Mouse (Mus musculus): Measurements from ENCODE around the gene Cpeb1. TPM values are rescaled to one million over a fixed set of nuclear protein-coding genes. Genes with fewer than 3 reads are reported as not detected.

The Cpeb1 gene
- polyA plus RNA-seq (2012; rRNA removed; ENCODE audit: low replicate concordance) = 30.6 and 45.8 TPM in 2 replicates

GRCm38 (mm10) chr7:81455155-81455651 is at the start of gene Cpeb1:
Cpeb1 (minus strand) TSS chr7:81455465.

GRCm38 (mm10) chr7:81498181-81498580 is 42.9 kb upstream of the Cpeb1 start, which contains the start of gene BC048679:
BC048679 (minus strand) TSS chr7:81498281.

GRCm38 (mm10) chr7:81493331-81494021 is 38.2 kb upstream of the Cpeb1 start, which contains the start of gene Ap3b2:
Ap3b2 (minus strand) TSS chr7:81493925.

GRCm38 (mm10) chr7:81344544-81345446 is 110.5 kb downstream of the Cpeb1 start, which contains the start of gene Rps17:
Rps17 (minus strand) TSS chr7:81345254.

Other genes starting within 250 kb of the Cpeb1 start
- 22.4 and 25.2 TPM in 2 replicates for gene Pde8a, start 241.9 kb downstream of the Cpeb1 start, polyA plus RNA-seq (2012; rRNA removed; ENCODE audit: low replicate concordance)
- gene Rps17, start 110.2 kb downstream of the Cpeb1 start, polyA plus RNA-seq (2012; rRNA removed; ENCODE audit: low replicate concordance) = 916 and 1,608 TPM in 2 replicates
- 2.1 and 42.7 TPM in 2 replicates for gene Ap3b2, start 38.5 kb upstream of the Cpeb1 start, polyA plus RNA-seq (2012; rRNA removed; ENCODE audit: low replicate concordance)
- gene BC048679, start 42.8 kb upstream of the Cpeb1 start, polyA plus RNA-seq (2012; rRNA removed; ENCODE audit: low replicate concordance) = 0.44 and 93.6 TPM in 2 replicates
- 3.6 and 18.8 TPM in 2 replicates for gene Fsd2, start 111.5 kb upstream of the Cpeb1 start, polyA plus RNA-seq (2012; rRNA removed; ENCODE audit: low replicate concordance)
- gene Whamm, start 115.8 kb upstream of the Cpeb1 start, polyA plus RNA-seq (2012; rRNA removed; ENCODE audit: low replicate concordance) = 20.3 and 21.0 TPM in 2 replicates

Measured in subcutaneous adipose tissue, adult 2 months (tissue).